Mouse (Mus musculus) mature B cell (primary cell): ENCODE data around the gene Drd4.

Source experiments
- in situ Hi-C: fragments of 300-500 bp; cut with MboI; formaldehyde crosslinking; loops from 2 replicates; pipeline ENCODE4 v1.14.3; 2019

Drd4 gene

GRCm38 (mm10) chr7:141292583-141293388, 980 bp downstream of the Drd4 start:
- in situ Hi-C loops = no loop called here

DNA sequence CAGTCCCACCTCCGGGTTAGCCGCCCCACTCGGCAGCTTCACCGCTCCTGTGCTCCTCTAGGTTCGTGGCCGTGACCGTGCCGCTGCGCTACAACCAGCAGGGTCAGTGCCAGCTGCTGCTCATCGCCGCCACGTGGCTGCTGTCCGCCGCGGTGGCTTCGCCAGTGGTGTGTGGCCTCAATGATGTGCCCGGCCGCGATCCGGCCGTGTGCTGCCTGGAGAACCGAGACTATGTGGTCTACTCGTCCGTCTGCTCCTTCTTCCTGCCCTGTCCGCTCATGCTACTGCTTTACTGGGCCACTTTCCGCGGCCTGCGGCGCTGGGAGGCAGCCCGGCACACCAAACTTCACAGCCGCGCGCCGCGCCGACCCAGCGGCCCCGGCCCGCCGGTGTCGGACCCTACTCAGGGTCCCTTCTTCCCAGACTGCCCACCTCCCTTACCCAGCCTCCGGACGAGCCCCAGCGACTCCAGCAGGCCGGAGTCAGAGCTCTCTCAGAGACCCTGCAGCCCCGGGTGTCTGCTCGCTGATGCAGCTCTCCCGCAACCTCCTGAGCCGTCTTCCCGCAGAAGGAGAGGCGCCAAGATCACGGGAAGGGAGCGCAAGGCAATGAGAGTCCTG, 2.2 kb downstream of the Drd4 start:
- in situ Hi-C loops = no loop called here

DNA sequence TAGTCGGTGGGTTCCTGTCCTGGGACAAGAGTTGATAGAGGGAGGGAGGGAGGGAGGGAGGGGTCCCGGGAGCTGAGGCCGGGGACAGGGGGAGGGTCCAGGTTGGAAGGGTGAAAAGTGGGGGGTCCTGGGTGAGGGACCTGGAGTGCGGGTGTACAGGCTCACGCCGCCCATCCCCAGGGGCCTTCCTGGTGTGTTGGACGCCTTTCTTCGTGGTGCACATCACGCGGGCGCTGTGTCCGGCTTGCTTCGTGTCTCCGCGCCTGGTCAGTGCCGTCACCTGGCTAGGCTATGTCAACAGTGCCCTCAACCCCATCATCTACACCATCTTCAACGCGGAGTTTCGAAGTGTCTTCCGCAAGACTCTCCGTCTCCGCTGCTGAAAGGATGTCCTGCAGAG, 2.7 kb downstream of the Drd4 start:
- in situ Hi-C loops = no loop called here

- in situ Hi-C loops = no loop called here
Measured at GRCm38 (mm10) chr7:141297926-141298650, 6.3 kb downstream of the Drd4 start.

GRCm38 (mm10) chr7:141299175-141299574, 7.4 kb downstream of the Drd4 start:
- in situ Hi-C loops = no loop called here

DNA sequence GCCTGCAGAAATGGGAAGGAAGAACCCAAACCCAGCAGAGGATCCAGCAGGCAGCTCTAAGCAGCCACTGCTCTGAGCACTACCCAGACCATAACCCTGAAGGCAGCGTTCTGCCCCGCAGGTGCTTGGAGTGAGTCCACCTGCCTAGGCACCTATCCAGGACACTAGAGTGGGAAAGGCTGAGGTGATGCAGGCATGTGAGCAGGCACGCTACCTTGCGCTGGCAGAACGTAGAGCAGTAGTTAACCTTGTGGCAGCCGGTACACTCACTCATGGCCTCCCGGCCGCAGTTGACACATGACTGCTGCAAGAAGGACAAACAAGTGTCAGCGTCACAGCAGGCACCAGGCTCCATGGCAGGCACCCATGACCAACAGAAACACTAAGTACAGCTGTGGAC, 9.6 kb downstream of the Drd4 start:
- in situ Hi-C loops = no loop called here

DNA sequence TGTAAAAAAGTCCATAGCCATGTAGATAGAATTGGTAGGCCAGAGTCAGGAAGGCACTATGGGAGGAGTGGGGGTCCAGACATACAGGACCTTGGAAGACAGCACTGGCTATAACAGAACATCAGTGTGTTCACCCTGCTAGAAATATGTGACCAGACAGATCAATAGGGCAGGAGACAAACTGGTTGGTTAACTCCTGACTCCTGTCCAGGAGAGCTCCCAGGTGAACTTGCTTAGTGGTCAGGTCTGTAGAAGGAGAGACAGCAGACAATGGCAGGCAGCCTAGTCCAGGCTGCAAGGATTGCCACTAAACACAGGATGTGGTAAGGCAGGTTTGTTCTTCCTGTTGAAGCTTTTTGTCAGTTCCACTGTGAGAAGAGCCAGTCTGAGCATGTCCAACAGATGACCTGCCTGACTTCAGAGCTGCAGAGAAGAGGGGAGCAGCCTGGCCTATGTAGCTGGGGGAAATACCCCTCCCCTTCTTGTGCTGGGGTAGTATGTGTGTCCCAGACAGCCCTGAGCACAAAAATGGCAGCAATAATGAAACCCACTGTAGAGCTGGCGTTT, 11.0 kb downstream of the Drd4 start:
- in situ Hi-C loops = no loop called here

DNA sequence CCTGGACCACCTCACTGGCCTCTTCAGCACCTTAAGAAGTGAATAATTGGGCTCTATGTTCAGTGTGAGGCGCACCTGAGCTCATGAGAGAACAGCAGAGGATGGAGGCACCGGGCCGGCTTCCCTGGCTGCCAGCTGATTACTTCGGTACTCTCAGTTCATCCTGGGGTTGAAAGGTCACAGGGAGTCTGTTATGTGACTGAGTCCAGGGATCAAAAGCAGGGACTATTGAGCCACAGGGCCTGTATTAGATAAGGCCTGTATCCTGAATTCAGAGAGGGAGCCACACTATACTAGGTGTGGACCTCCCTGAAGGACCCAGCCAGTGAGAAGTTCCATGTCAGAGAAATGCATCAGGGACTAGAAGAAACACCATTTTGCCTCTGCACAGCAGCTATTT, 12.7 kb downstream of the Drd4 start:
- in situ Hi-C loops = no loop called here

DNA sequence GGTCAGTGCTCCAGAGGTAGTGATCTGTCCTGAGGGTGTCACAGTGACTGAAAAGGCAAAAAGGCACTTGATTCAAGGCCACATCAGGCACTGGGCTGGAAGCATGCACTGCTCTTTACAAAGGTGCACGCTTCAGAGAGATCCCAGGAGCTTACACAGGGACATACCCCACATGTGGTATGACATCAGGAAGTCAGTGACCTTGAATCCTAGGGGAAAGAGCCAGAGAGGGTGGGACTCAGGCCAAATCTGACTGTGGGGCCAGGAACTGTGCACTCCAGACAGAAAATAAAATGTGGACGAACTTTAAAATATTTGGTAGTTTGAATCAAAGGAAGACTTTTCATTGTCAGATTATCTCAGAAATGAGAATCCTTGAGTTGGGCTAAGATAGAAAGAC, 22.6 kb downstream of the Drd4 start:
- in situ Hi-C loops = no loop called here

- in situ Hi-C loops = no loop called here
Measured at GRCm38 (mm10) chr7:141315076-141315475, 23.3 kb downstream of the Drd4 start.

GRCm38 (mm10) chr7:141315974-141316373, 24.2 kb downstream of the Drd4 start:
- in situ Hi-C loops = no loop called here

GRCm38 (mm10) chr7:141317619-141318132, 25.9 kb downstream of the Drd4 start:
- in situ Hi-C loops = no loop called here

DNA sequence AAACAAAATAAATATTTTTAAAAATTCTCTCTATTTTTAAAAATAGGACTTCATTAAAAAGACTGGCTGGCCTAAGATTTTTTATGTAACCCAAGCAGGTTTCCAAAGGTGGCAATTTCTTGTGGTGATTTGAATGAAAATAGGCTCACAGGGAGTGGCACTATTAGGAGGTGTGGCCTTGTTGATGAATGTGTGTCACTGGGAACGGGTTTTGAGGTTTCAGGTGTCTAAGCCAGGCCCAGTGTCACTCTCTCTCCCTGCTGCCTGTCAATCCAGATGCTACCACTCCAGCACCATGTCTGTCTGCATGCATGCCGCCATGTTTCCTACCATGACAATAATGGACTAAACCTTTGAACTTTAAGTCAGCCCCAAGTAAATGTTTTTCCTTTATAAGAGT, 27.6 kb downstream of the Drd4 start:
- in situ Hi-C loops = no loop called here

GRCm38 (mm10) chr7:141324686-141325085, 32.9 kb downstream of the Drd4 start:
- in situ Hi-C loops = no loop called here

GRCm38 (mm10) chr7:141326546-141327446, 35.0 kb downstream of the Drd4 start:
- in situ Hi-C loops = no loop called here

DNA sequence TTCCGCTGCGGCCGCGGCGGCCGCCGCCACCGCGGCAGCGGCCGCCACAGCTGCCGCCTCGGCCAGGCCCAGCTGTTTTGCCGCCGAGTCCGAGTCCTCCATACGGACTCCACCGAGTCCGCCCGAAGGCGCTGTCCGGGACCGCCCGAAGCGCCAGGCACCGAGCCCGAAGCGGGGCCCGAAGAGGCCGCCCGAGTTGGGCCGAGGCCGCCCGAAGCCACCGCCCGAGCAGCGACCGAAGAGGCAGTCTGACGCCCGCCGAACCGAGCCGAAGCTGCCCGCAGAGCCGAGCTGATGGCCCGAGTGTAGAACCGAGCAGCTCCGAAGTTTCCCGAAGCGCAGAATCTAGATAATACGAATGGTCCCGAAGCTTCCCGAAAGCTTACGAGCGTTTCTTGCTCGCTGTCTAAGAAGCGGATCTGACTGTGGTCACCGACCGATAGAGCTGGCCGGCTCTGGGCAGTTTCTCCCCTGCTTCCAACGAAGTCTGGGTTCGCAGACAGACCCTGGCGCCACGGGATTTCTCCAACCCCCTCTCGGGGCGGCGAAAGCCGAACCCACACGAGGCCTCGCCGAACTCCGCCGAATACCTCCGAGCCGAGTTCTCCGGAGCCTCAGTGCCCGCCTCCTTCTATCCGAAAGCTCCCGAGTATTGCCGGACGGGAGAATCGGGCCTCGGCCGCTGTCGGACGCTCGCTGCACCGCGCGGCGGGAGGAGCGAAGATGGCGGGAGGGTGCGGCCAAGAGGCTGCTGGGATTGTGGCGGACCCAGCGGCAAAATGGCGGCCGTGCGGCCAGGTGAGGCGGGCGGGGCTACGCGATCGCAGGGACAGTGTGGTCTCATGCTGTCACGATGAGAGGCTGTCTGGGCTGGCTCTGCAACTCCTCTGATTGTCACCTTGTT, 35.9 kb downstream of the Drd4 start, which contains the start of the genes Deaf1 and Tmem80:
Gene Deaf1, minus strand, starts transcription at position 222 of the 904 bp plus-strand sequence.
Gene Tmem80, plus strand, starts transcription at position 271 of the 904 bp plus-strand sequence.
- in situ Hi-C loops = no loop called here

GRCm38 (mm10) chr7:141328373-141328990, 36.7 kb downstream of the Drd4 start:
- in situ Hi-C loops = no loop called here

DNA sequence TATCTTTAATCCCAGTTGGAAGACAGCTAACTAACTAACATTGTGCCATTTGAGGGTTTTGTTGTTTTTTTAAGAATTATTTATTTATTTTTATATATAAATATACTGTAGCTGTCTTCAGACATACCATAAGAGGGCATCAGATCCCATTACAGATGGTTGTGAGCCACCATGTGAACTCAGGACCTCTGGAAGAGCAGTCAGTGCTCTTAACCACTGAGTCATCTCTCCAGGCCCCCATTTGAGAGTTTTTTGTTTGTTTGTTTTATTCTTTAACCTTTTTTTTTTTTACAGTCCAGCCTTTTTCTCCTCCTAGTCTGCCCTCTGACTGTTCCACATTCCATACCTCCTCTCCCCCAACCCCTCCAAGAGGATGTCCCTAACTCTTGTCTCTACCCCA, 38.9 kb downstream of the Drd4 start:
- in situ Hi-C loops = no loop called here

GRCm38 (mm10) chr7:141331990-141332389, 40.2 kb downstream of the Drd4 start:
- in situ Hi-C loops = no loop called here
